Mouse (Mus musculus) spleen, adult 12 weeks (tissue): ENCODE data around the gene Amigo2.

ENCODE experiments used
- DNase-seq: peaks from one replicate; pipeline ENCODE4 v3.0.0; 2022; ENCODE audit warnings: low spot score

Amigo2 gene

GRCm38 (mm10) chr15:97246911-97247790 is at the start of gene Amigo2, which contains the start of gene Pced1b:
Gene Amigo2, minus strand, starts transcription at chr15:97247287.
Gene Pced1b, plus strand, starts transcription at chr15:97247107.
- DNase-seq = no peak

- no peak for DNase-seq
These were observed 44.4 kb upstream of the Amigo2 start for GRCm38 (mm10) chr15:97291291-97292050.

- no peak for DNase-seq
These were observed 43.3 kb upstream of the Amigo2 start for GRCm38 (mm10) chr15:97290351-97290750.

- DNase-seq = no peak
These were observed 42.1 kb upstream of the Amigo2 start for GRCm38 (mm10) chr15:97289176-97289575.

GRCm38 (mm10) chr15:97288690-97289089 is 41.6 kb upstream of the Amigo2 start:
- DNase-seq = no peak

GRCm38 (mm10) chr15:97287436-97288143 is 40.5 kb upstream of the Amigo2 start:
- DNase-seq = no peak

GRCm38 (mm10) chr15:97286731-97287130 is 39.6 kb upstream of the Amigo2 start:
- DNase-seq = no peak

GRCm38 (mm10) chr15:97285665-97286212 is 38.7 kb upstream of the Amigo2 start:
- DNase-seq = no peak

GRCm38 (mm10) chr15:97284201-97284600 is 37.1 kb upstream of the Amigo2 start:
- no peak for DNase-seq

- DNase-seq = no peak
These were observed 35.4 kb upstream of the Amigo2 start for GRCm38 (mm10) chr15:97282572-97282881.

- no peak for DNase-seq
These were observed 34.9 kb upstream of the Amigo2 start for GRCm38 (mm10) chr15:97281712-97282571.

- no peak for DNase-seq
These were observed 33.7 kb upstream of the Amigo2 start for GRCm38 (mm10) chr15:97280776-97281175.

GRCm38 (mm10) chr15:97280131-97280530 is 33.0 kb upstream of the Amigo2 start:
- DNase-seq = no peak

GRCm38 (mm10) chr15:97278340-97278948 is 31.4 kb upstream of the Amigo2 start:
- DNase-seq = no peak

- no peak for DNase-seq
These were observed 30.2 kb upstream of the Amigo2 start for GRCm38 (mm10) chr15:97277328-97277727.

- no peak for DNase-seq
These were observed 29.6 kb upstream of the Amigo2 start for GRCm38 (mm10) chr15:97276660-97277153.

GRCm38 (mm10) chr15:97275626-97276395 is 28.7 kb upstream of the Amigo2 start:
- no peak for DNase-seq

- DNase-seq = no peak
These were observed 25.7 kb upstream of the Amigo2 start for GRCm38 (mm10) chr15:97272831-97273230.

GRCm38 (mm10) chr15:97271985-97272697 is 25.1 kb upstream of the Amigo2 start:
- no peak for DNase-seq
